Mouse (Mus musculus): Measurements from ENCODE around the gene Tgfb3.

GRCm38 (mm10) chr12:86116295-86116835, 37.5 kb upstream of the Tgfb3 start:
- no peak for TF ChIP-seq CTCF (conservative IDR thresholded peaks at IDR 0.05; ENCODE audit: low read length)
- no peak for TF ChIP-seq POU5F1 (IDR thresholded peaks at IDR 0.05; ENCODE audit: borderline replicate concordance, low read length)
- TF ChIP-seq NANOG (IDR thresholded peaks at IDR 0.05; ENCODE audit: borderline replicate concordance, low read length): no peak
